Mouse (Mus musculus): ENCODE data around the gene Slc25a34. TPM values are rescaled to one million over a fixed set of nuclear protein-coding genes. Genes with fewer than 3 reads are reported as not detected.
A peak's percentile ranks its signal among the peaks of the same experiment; 100 is the strongest.

Gene Slc25a34
- polyA plus RNA-seq, 1 experiment: 0.12 TPM

- H3ac ChIP-seq (ENCODE audit: control insufficient read depth, insufficient read length): no peak overlapping the region
- no peak overlapping the region for H3K4me2 ChIP-seq (ENCODE audit: low read depth)
- TF ChIP-seq TCF12 (IDR thresholded peaks at IDR 0.05; ENCODE audit: insufficient read depth, poor library complexity, severe bottlenecking) (no peak), REST (IDR thresholded peaks at IDR 0.05; ENCODE audit: insufficient read depth, insufficient read length) (no peak), TCF3 (IDR thresholded peaks at IDR 0.05; ENCODE audit: insufficient read length, low read depth) (peak; percentile 22), MYOG (IDR thresholded peaks at IDR 0.05; ENCODE audit: control insufficient read depth in 1 of 3, insufficient read depth in 1 of 3, insufficient read length in 2 of 3, low read depth in 2 of 3) (peak in 1 of 3 experiments; percentile 79), POLR2AphosphoS2 (IDR thresholded peaks at IDR 0.05; ENCODE audit: insufficient read length, low read depth) (no peak), MYOD1 (IDR thresholded peaks at IDR 0.05; ENCODE audit: control insufficient read depth in 1 of 3, insufficient read length in 2 of 3, low read depth in 2 of 3) (peak in 1 of 3 experiments; percentile 73), USF1 (IDR thresholded peaks at IDR 0.05; ENCODE audit: low read depth) (peak; percentile 15)
- H3K79me2 ChIP-seq (ENCODE audit: control insufficient read depth, insufficient read depth): no peaks in the 10 kb centered on the region
- H3K36me3 ChIP-seq (ENCODE audit: control insufficient read depth, insufficient read depth): no peaks in the 10 kb centered on the region
- H3K4me3 ChIP-seq: no peak overlapping the region
- no peaks in the 10 kb centered on the region for H3K27me3 ChIP-seq (ENCODE audit: control insufficient read depth, insufficient read depth, insufficient read length)
Measured at GRCm38 (mm10) chr4:141570004-141570403, 53.6 kb downstream of the Slc25a34 start.

- H3K4me3 ChIP-seq: no peak overlapping the region
- H3ac ChIP-seq (ENCODE audit: control insufficient read depth, insufficient read length): no peak overlapping the region
- no peaks in the 10 kb centered on the region for H3K27me3 ChIP-seq (ENCODE audit: control insufficient read depth, insufficient read depth, insufficient read length)
- H3K79me2 ChIP-seq (ENCODE audit: control insufficient read depth, insufficient read depth): no peaks in the 10 kb centered on the region
- H3K36me3 ChIP-seq (ENCODE audit: control insufficient read depth, insufficient read depth): no peaks in the 10 kb centered on the region
- TF ChIP-seq E2F4 (IDR thresholded peaks at IDR 0.05; ENCODE audit: insufficient read depth) (no peak), SRF (IDR thresholded peaks at IDR 0.05; ENCODE audit: control insufficient read depth, insufficient read length, low read depth) (no peak), MYOD1 (IDR thresholded peaks at IDR 0.05; ENCODE audit: control insufficient read depth in 1 of 3, insufficient read length in 2 of 3, low read depth in 2 of 3) (no peak), MYOG (IDR thresholded peaks at IDR 0.05; ENCODE audit: control insufficient read depth in 1 of 3, insufficient read depth in 1 of 3, insufficient read length in 2 of 3, low read depth in 2 of 3) (no peak), CEBPB (IDR thresholded peaks at IDR 0.05; ENCODE audit: insufficient read depth, poor library complexity, severe bottlenecking) (no peak), TCF3 (IDR thresholded peaks at IDR 0.05; ENCODE audit: insufficient read length, low read depth) (no peak)
- no peak overlapping the region for H3K4me2 ChIP-seq (ENCODE audit: low read depth)
Measured at GRCm38 (mm10) chr4:141568966-141569365, 54.7 kb downstream of the Slc25a34 start.

Other genes with a start within 250 kb of the Slc25a34 start
- gene Clcnka, start 225.1 kb downstream of the Slc25a34 start, polyA plus RNA-seq (2012; fragmentation: generic; extraction: Trizol): 0.85 TPM
- gene Clcnkb, start 207.8 kb downstream of the Slc25a34 start, polyA plus RNA-seq (2012; fragmentation: generic; extraction: Trizol): 0.23 TPM
- 31.1 TPM for gene Hspb7, start 203.0 kb downstream of the Slc25a34 start, polyA plus RNA-seq (2012; fragmentation: generic; extraction: Trizol)
- not detected for gene Srarp, start 187.7 kb downstream of the Slc25a34 start, polyA plus RNA-seq (2012; fragmentation: generic; extraction: Trizol)
- 30.1 TPM for gene Zbtb17, start 179.2 kb downstream of the Slc25a34 start, polyA plus RNA-seq (2012; fragmentation: generic; extraction: Trizol)
- gene Spen, start 85.2 kb downstream of the Slc25a34 start, polyA plus RNA-seq (2012; fragmentation: generic; extraction: Trizol): 11.7 TPM
- 29.5 TPM for gene Fblim1, start 17.7 kb downstream of the Slc25a34 start, polyA plus RNA-seq (2012; fragmentation: generic; extraction: Trizol)
- gene Tmem82, start 5.2 kb downstream of the Slc25a34 start, polyA plus RNA-seq (2012; fragmentation: generic; extraction: Trizol): 0.02 TPM
- 20.4 TPM for gene Plekhm2, start 41.1 kb upstream of the Slc25a34 start, polyA plus RNA-seq (2012; fragmentation: generic; extraction: Trizol)
- 5.8 TPM for gene Rsc1a1, start 61.8 kb upstream of the Slc25a34 start, polyA plus RNA-seq (2012; fragmentation: generic; extraction: Trizol)
- gene Ddi2, start 99.6 kb upstream of the Slc25a34 start, polyA plus RNA-seq (2012; fragmentation: generic; extraction: Trizol): 10.6 TPM
- gene Agmat, start 122.9 kb upstream of the Slc25a34 start, polyA plus RNA-seq (2012; fragmentation: generic; extraction: Trizol): 0.72 TPM
- 9.5 TPM for gene Dnajc16, start 167.1 kb upstream of the Slc25a34 start, polyA plus RNA-seq (2012; fragmentation: generic; extraction: Trizol)
- 15.2 TPM for gene Casp9, start 169.8 kb upstream of the Slc25a34 start, polyA plus RNA-seq (2012; fragmentation: generic; extraction: Trizol)
- not detected for gene Cela2a, start 202.3 kb upstream of the Slc25a34 start, polyA plus RNA-seq (2012; fragmentation: generic; extraction: Trizol)
- gene Ctrc, start 222.5 kb upstream of the Slc25a34 start, polyA plus RNA-seq (2012; fragmentation: generic; extraction: Trizol): not detected

Data from myocyte (in vitro differentiated cells).